Comparison of ENCODE assay signal across 10 mouse cellular contexts in genomic region chr9:96521574-96521973, GRCm38 (mm10). TPM values are rescaled to one million over a fixed set of nuclear protein-coding genes. Genes with fewer than 3 reads are reported as not detected.
"Had no signal": no experiment of that assay in that cellular context is flagged by ENCODE, and none has a peak within 500 bp of the region (broad histone marks: within the 10 kb centered on the region; RNA-seq: fewer than 3 reads in every experiment).

No protein-coding gene starts in this region.

RNA-seq across cellular contexts. Expression of gene Gm28729, which starts 3.5 kb away (rescaled TPM):
- polyA plus RNA-seq: kidney, embryonic 14.5 days; limb, embryonic 12.5 days; liver, embryonic 11.5 days; midbrain, embryonic 10.5 days; midbrain, embryonic 13.5 days; neural tube, embryonic 11.5 days; neural tube, embryonic 14.5 days; small intestine, adult 2 months; spleen, adult 2 months; stomach, embryonic 16.5 days had no signal
